Mouse (Mus musculus): ENCODE measurements around the gene Ankmy1. TPM values are rescaled to one million over a fixed set of nuclear protein-coding genes. Genes with fewer than 3 reads are reported as not detected.

The Ankmy1 gene
- polyA plus RNA-seq, 1 experiment from 2014 or later = 0.04 TPM

GRCm38 (mm10) chr1:92910239-92910885 lies 7.7 kb upstream of the Ankmy1 start, which contains the start of gene Rnpepl1:
Rnpepl1 (plus strand) TSS chr1:92910783.
- Histone ChIP-seq H3K27me3 (replicated peaks) (peaks cover 8% of the 10 kb centered on the region), H3K4me2 (peak within 1 kb of the TSS; percentile 99), H3K4me3 (peak within 1 kb of the TSS; percentile 84), H3K9ac (peak within 1 kb of the TSS; percentile 87), H3K9me3 (replicated peaks) (no peaks in the 10 kb centered on the region), H3K4me1 (peaks cover 58% of the 10 kb centered on the region), H3K36me3 (peaks cover 24% of the 10 kb centered on the region), H3K27ac (peak within 1 kb of the TSS; percentile 85)
- under 1% methylated on average over 44 of the region's 57 CpGs for WGBS (ENCODE audit: insufficient replicate concordance)
- peak; percentile 67 for ATAC-seq

- peaks cover 8% of the 10 kb centered on the region for H3K27me3 ChIP-seq (replicated peaks)
- no peak for ATAC-seq
- no peak overlapping the region for H3K27ac ChIP-seq
- H3K4me2 ChIP-seq = no peak overlapping the region
- no peak overlapping the region for H3K4me3 ChIP-seq
- no peaks in the 10 kb centered on the region for H3K9me3 ChIP-seq (replicated peaks)
- H3K36me3 ChIP-seq = peaks cover 11% of the 10 kb centered on the region
- 51% methylated on average over 4 of the region's 4 CpGs for WGBS (ENCODE audit: insufficient replicate concordance)
- peaks cover 58% of the 10 kb centered on the region for H3K4me1 ChIP-seq
- H3K9ac ChIP-seq = no peak overlapping the region
Measured at GRCm38 (mm10) chr1:92909068-92909467, 6.4 kb upstream of the Ankmy1 start.

- Histone ChIP-seq H3K9me3 (replicated peaks) (no peaks in the 10 kb centered on the region), H3K4me1 (peaks cover 58% of the 10 kb centered on the region), H3K4me2 (no peak overlapping the region), H3K9ac (no peak overlapping the region), H3K27ac (no peak overlapping the region), H3K4me3 (no peak overlapping the region), H3K36me3 (peaks cover 7% of the 10 kb centered on the region), H3K27me3 (replicated peaks) (peaks cover 8% of the 10 kb centered on the region)
- 81% methylated on average over 3 of the region's 3 CpGs for WGBS (ENCODE audit: insufficient replicate concordance)
- no peak for ATAC-seq
Measured at GRCm38 (mm10) chr1:92908664-92909063, 6.0 kb upstream of the Ankmy1 start.

- H3K36me3 ChIP-seq = no peaks in the 10 kb centered on the region
- WGBS (ENCODE audit: insufficient replicate concordance) = 41% methylated on average over 20 of the region's 20 CpGs
- peak; percentile 26 for ATAC-seq
- H3K27me3 ChIP-seq (replicated peaks) = peaks cover 14% of the 10 kb centered on the region
- peak overlapping the region; percentile 91 for H3K4me2 ChIP-seq
- peak overlapping the region; percentile 80 for H3K4me3 ChIP-seq
- peak overlapping the region; percentile 80 for H3K9ac ChIP-seq
- H3K9me3 ChIP-seq (replicated peaks) = no peaks in the 10 kb centered on the region
- H3K27ac ChIP-seq = peak overlapping the region; percentile 89
- H3K4me1 ChIP-seq = peaks cover 59% of the 10 kb centered on the region
Measured at GRCm38 (mm10) chr1:92907632-92908360, 5.1 kb upstream of the Ankmy1 start.

- Histone ChIP-seq H3K9ac (peak within 1 kb of the TSS; percentile 80), H3K4me3 (peak within 1 kb of the TSS; percentile 80), H3K27me3 (replicated peaks) (peaks cover 22% of the 10 kb centered on the region), H3K4me1 (peaks cover 54% of the 10 kb centered on the region), H3K36me3 (no peaks in the 10 kb centered on the region), H3K9me3 (replicated peaks) (no peaks in the 10 kb centered on the region), H3K4me2 (peak within 1 kb of the TSS; percentile 91), H3K27ac (peak within 1 kb of the TSS; percentile 89)
- 1% methylated on average over 81 of the region's 81 CpGs for WGBS (ENCODE audit: insufficient replicate concordance)
- ATAC-seq = peak; percentile 91
Measured at GRCm38 (mm10) chr1:92906779-92907631, 4.3 kb upstream of the Ankmy1 start, which contains the start of gene Dusp28. Dusp28 (plus strand) TSS chr1:92906981.

GRCm38 (mm10) chr1:92905703-92906310 lies 3.1 kb upstream of the Ankmy1 start:
- Histone ChIP-seq H3K4me3 (no peak overlapping the region), H3K27ac (no peak overlapping the region), H3K36me3 (no peaks in the 10 kb centered on the region), H3K4me1 (peaks cover 45% of the 10 kb centered on the region), H3K4me2 (peak overlapping the region; percentile 91), H3K27me3 (replicated peaks) (peaks cover 34% of the 10 kb centered on the region), H3K9ac (no peak overlapping the region), H3K9me3 (replicated peaks) (no peaks in the 10 kb centered on the region)
- 64% methylated on average over 2 of the region's 2 CpGs for WGBS (ENCODE audit: insufficient replicate concordance)
- ATAC-seq = no peak

GRCm38 (mm10) chr1:92903627-92904026 lies 921 bp upstream of the Ankmy1 start:
- H3K9me3 ChIP-seq (replicated peaks) = no peaks in the 10 kb centered on the region
- H3K4me2 ChIP-seq = no peak overlapping the region
- ATAC-seq = no peak
- H3K4me3 ChIP-seq = no peak overlapping the region
- H3K27me3 ChIP-seq (replicated peaks) = peaks cover 39% of the 10 kb centered on the region
- H3K9ac ChIP-seq = no peak overlapping the region
- H3K4me1 ChIP-seq = peaks cover 27% of the 10 kb centered on the region
- WGBS (ENCODE audit: insufficient replicate concordance) = 61% methylated on average over 4 of the region's 4 CpGs
- no peaks in the 10 kb centered on the region for H3K36me3 ChIP-seq
- no peak overlapping the region for H3K27ac ChIP-seq

GRCm38 (mm10) chr1:92895089-92895488 lies 7.6 kb downstream of the Ankmy1 start:
- no peaks in the 10 kb centered on the region for H3K4me1 ChIP-seq
- no peak overlapping the region for H3K4me3 ChIP-seq
- no peak overlapping the region for H3K4me2 ChIP-seq
- no peaks in the 10 kb centered on the region for H3K36me3 ChIP-seq
- H3K9ac ChIP-seq = no peak overlapping the region
- ATAC-seq = no peak
- H3K27me3 ChIP-seq (replicated peaks) = peaks cover 9% of the 10 kb centered on the region
- WGBS (ENCODE audit: insufficient replicate concordance) = 10% methylated on average over 3 of the region's 3 CpGs
- no peak overlapping the region for H3K27ac ChIP-seq
- H3K9me3 ChIP-seq (replicated peaks) = no peaks in the 10 kb centered on the region

GRCm38 (mm10) chr1:92893896-92894295 lies 8.8 kb downstream of the Ankmy1 start:
- Histone ChIP-seq H3K27me3 (replicated peaks) (no peaks in the 10 kb centered on the region; the same call in 1 of the 2 replicates), H3K36me3 (no peaks in the 10 kb centered on the region), H3K9me3 (replicated peaks) (no peaks in the 10 kb centered on the region), H3K9ac (no peak overlapping the region), H3K4me1 (no peaks in the 10 kb centered on the region), H3K4me3 (no peak overlapping the region), H3K4me2 (no peak overlapping the region), H3K27ac (no peak overlapping the region)
- no peak for ATAC-seq
- WGBS (ENCODE audit: insufficient replicate concordance) = 45% methylated on average over 3 of the region's 3 CpGs

GRCm38 (mm10) chr1:92892791-92893190 lies 9.9 kb downstream of the Ankmy1 start:
- H3K4me2 ChIP-seq = no peak overlapping the region
- no peaks in the 10 kb centered on the region for H3K36me3 ChIP-seq
- no peak overlapping the region for H3K4me3 ChIP-seq
- H3K27me3 ChIP-seq (replicated peaks) = no peaks in the 10 kb centered on the region; the same call in 1 of the 2 replicates
- no peaks in the 10 kb centered on the region for H3K9me3 ChIP-seq (replicated peaks)
- no peak overlapping the region for H3K27ac ChIP-seq
- ATAC-seq = no peak
- H3K4me1 ChIP-seq = no peaks in the 10 kb centered on the region
- H3K9ac ChIP-seq = no peak overlapping the region
- 53% methylated on average over 3 of the region's 3 CpGs for WGBS (ENCODE audit: insufficient replicate concordance)

GRCm38 (mm10) chr1:92888901-92889655 lies 13.6 kb downstream of the Ankmy1 start:
- no peaks in the 10 kb centered on the region for H3K4me1 ChIP-seq
- H3K9ac ChIP-seq = no peak overlapping the region
- H3K4me3 ChIP-seq = no peak overlapping the region
- no peaks in the 10 kb centered on the region for H3K36me3 ChIP-seq
- H3K4me2 ChIP-seq = no peak overlapping the region
- no peak overlapping the region for H3K27ac ChIP-seq
- WGBS (ENCODE audit: insufficient replicate concordance) = 61% methylated on average over 7 of the region's 7 CpGs
- H3K9me3 ChIP-seq (replicated peaks) = no peaks in the 10 kb centered on the region
- no peaks in the 10 kb centered on the region for H3K27me3 ChIP-seq (replicated peaks)
- no peak for ATAC-seq

Measured in liver, embryonic 12.5 days (tissue).